22 mouse cellular contexts compared by ENCODE assay signal in genomic region chr11:101635660-101636059, GRCm38 (mm10). TPM values are rescaled to one million over a fixed set of nuclear protein-coding genes. Genes with fewer than 3 reads are reported as not detected.
"Had no signal": no experiment of that assay in that cellular context is flagged by ENCODE, and none has a peak within 500 bp of the region (broad histone marks: within the 10 kb centered on the region; RNA-seq: fewer than 3 reads in every experiment).

No protein-coding gene starts in this region.

- ATAC-seq: intestine, embryonic 16.5 days; liver, embryonic 12.5 days had no signal

- H3K4me3 ChIP-seq: limb, embryonic 15.5 days; liver, embryonic 12.5 days; midbrain, embryonic 10.5 days; myocyte; neural tube, embryonic 12.5 days; stomach, embryonic 15.5 days had no signal

- DNase-seq: layer of hippocampus, adult 9-11 months; layer of hippocampus, postnatal 36 days; lung, embryonic 14.5 days; lung, postnatal 10 days; lung, postnatal 4 days; midbrain, embryonic 14.5 days; retina, postnatal 1 day; right cerebral cortex, postnatal 4 days; spleen, adult 18-20 months; thymus, adult 2 months; thymus, postnatal 25 days had no signal

- H3K27ac ChIP-seq: limb, embryonic 15.5 days; liver, embryonic 12.5 days; midbrain, embryonic 10.5 days; neural tube, embryonic 12.5 days; stomach, embryonic 15.5 days had no signal

- H3K36me3 ChIP-seq: liver, embryonic 12.5 days had no signal

- H3K27me3 ChIP-seq: limb, embryonic 15.5 days; liver, embryonic 12.5 days; neural tube, embryonic 12.5 days; stomach, embryonic 15.5 days had no signal

- H3K4me1 ChIP-seq: limb, embryonic 15.5 days; neural tube, embryonic 12.5 days; stomach, embryonic 15.5 days had no signal

- H3K4me2 ChIP-seq: limb, embryonic 15.5 days; liver, embryonic 12.5 days; lung, embryonic 14.5 days; neural tube, embryonic 12.5 days; stomach, embryonic 15.5 days had no signal

- H3K9ac ChIP-seq: limb, embryonic 15.5 days; liver, embryonic 12.5 days; lung, embryonic 14.5 days; neural tube, embryonic 12.5 days; stomach, embryonic 15.5 days had no signal

- H3K9me3 ChIP-seq: limb, embryonic 15.5 days; liver, embryonic 12.5 days; midbrain, embryonic 10.5 days; neural tube, embryonic 12.5 days; stomach, embryonic 15.5 days had no signal

RNA-seq across cellular contexts. Expression of gene Gm11634, which starts 36.6 kb away (rescaled TPM):
- total RNA-seq: layer of hippocampus, adult 18-20 months; layer of hippocampus, postnatal 36 days; megakaryocyte, adult 5-6 weeks; neutrophil, adult 5-6 weeks had no signal
- polyA plus RNA-seq: intestine, embryonic 16.5 days; limb, embryonic 11.5 days; limb, embryonic 15.5 days; liver, embryonic 12.5 days; lung, embryonic 14.5 days; midbrain, embryonic 14.5 days; myocyte; neural tube, embryonic 12.5 days; stomach, embryonic 15.5 days; thymus, adult 2 months had no signal
